Comparison of ENCODE assay signal across 8 mouse cellular contexts in genomic region chr7:35586055-35586905, GRCm38 (mm10). TPM values are rescaled to one million over a fixed set of nuclear protein-coding genes. Genes with fewer than 3 reads are reported as not detected.
A peak's percentile ranks its signal among the peaks of the same experiment; 100 is the strongest.
DNase-seq lines count a peak whose midpoint lies in the region; ATAC-seq lines count a peak whose summit lies in the region.

Ankrd27 (plus strand) TSS chr7:35586244.

- peak; percentile 97 for ATAC-seq in intestine, embryonic 14.5 days (replicated peaks; ENCODE audit: low FRiP score, low TSS enrichment, low read depth)

- 2% methylated on average over 49 of the region's 49 CpGs for WGBS in intestine, embryonic 14.5 days

- peak within 1 kb of the TSS; percentile 94 for H3K4me3 ChIP-seq in intestine, embryonic 14.5 days (ENCODE audit: low read depth, low read length)

- peaks cover 22% of the 10 kb centered on the region for H3K27me3 ChIP-seq in intestine, embryonic 14.5 days (replicated peaks; ENCODE audit: control insufficient read depth, insufficient read depth, low read length)

- DNase-seq in adrenal gland, adult 18-20 months (ENCODE audit: low spot score in 2 of 2): peak; percentile 86 to 90
- DNase-seq in embryo, embryonic 11 days: peak; percentile 98
- peak; percentile 94 for DNase-seq in gastrocnemius, postnatal 25 days
- DNase-seq in intestine, embryonic 14.5 days (ENCODE audit: low spot score): peak; percentile 95
- peak; percentile 96 to 97 for DNase-seq in left cerebral cortex, postnatal 14 days (ENCODE audit: low spot score in 2 of 2)
- peak; percentile 98 for DNase-seq in mesoderm, embryonic 11.5 days (ENCODE audit: low read depth, low spot score)
- peak; percentile 94 to 97 for DNase-seq in right cerebral cortex, postnatal 36 days (ENCODE audit: low spot score in 2 of 2)
- peak; percentile 96 for DNase-seq in yolk sac, embryonic 10.5 days (ENCODE audit: low spot score)

- H3K4me1 ChIP-seq in intestine, embryonic 14.5 days (replicated peaks; ENCODE audit: control insufficient read depth, insufficient read depth, low read length): peaks cover 6% of the 10 kb centered on the region

- no peaks in the 10 kb centered on the region for H3K9me3 ChIP-seq in intestine, embryonic 14.5 days (ENCODE audit: control insufficient read depth, low read length)

- peak within 1 kb of the TSS; percentile 76 for H3K9ac ChIP-seq in intestine, embryonic 14.5 days (ENCODE audit: low read length)

- peak within 1 kb of the TSS; percentile 100 for H3K4me2 ChIP-seq in intestine, embryonic 14.5 days (ENCODE audit: low read length)

- peak within 1 kb of the TSS; percentile 51 for H3K27ac ChIP-seq in intestine, embryonic 14.5 days (ENCODE audit: low read depth)

- H3K36me3 ChIP-seq in intestine, embryonic 14.5 days (ENCODE audit: control insufficient read depth, insufficient read depth, low read length): no peaks in the 10 kb centered on the region

- intact Hi-C loops in left cerebral cortex, postnatal 14 days (cut with DNase I): no loop called here

RNA-seq across cellular contexts. Expression of gene Ankrd27, which starts in this region (rescaled TPM):
- total RNA-seq in adrenal gland, adult 18-20 months (2021): 10 to 100 TPM; 28.7 to 30.2 TPM
- total RNA-seq in gastrocnemius, postnatal 25 days (2021): 10 to 100 TPM in 1 of 2 experiments, 1 to 10 TPM in 1; 7.9 to 11.1 TPM
- 41.4 and 43.5 TPM in 2 replicates for polyA plus RNA-seq in intestine, embryonic 14.5 days (2014; fragmentation: Nextera tagmentation; extraction: Ambion mirVana)
- 10 to 100 TPM; 46.0 to 48.1 TPM for total RNA-seq in left cerebral cortex, postnatal 14 days (2021)

Comparison
In these comparisons a context has a peak if more than half of its experiments do, and no peak if none do; other contexts are left out.
1. Peak in every context shown above with its lines: DNase-seq, ATAC-seq, H3K4me3 ChIP-seq and H3K27ac ChIP-seq.